Mouse (Mus musculus) lung, postnatal 0 days (tissue): ENCODE data around the gene Cracr2a. TPM values are rescaled to one million over a fixed set of nuclear protein-coding genes. Genes with fewer than 3 reads are reported as not detected.
A peak's percentile ranks its signal among the peaks of the same experiment; 100 is the strongest.

Experiments
- ATAC-seq: fragments of 200-750 bp; cut with Nextera tagmentation; 2 replicates; pipeline ENCODE4 v1.8.0; 2017; ENCODE audit warnings: moderate library complexity
- DNase-seq: peaks from one replicate; pipeline ENCODE4 v3.0.0-alpha.2; 2016; ENCODE audit warnings: low spot score
- H3K27ac ChIP-seq: fragments of 300-500 bp; sonication (generic); 2 replicates; pipeline ENCODE4 v1.5.1; 2014; ENCODE audit warnings: antibody characterized with exemption, mild to moderate bottlenecking, low read length, mixed read lengths
- H3K27me3 ChIP-seq: fragments of 300-500 bp; sonication (generic); replicated peaks from 2 replicates; pipeline ENCODE4 v1.6.1; 2014; ENCODE audit warnings: low read length, mixed read lengths; ENCODE audit not compliant: insufficient read depth
- H3K36me3 ChIP-seq: fragments of 300-500 bp; sonication (generic); 2 replicates; pipeline ENCODE4 v1.6.1; 2014; ENCODE audit warnings: low read length, mixed read lengths; ENCODE audit not compliant: insufficient read depth
- H3K4me1 ChIP-seq: fragments of 300-500 bp; sonication (generic); 2 replicates; pipeline ENCODE4 v1.6.1; 2014; ENCODE audit warnings: antibody characterized with exemption, low read depth, low read length, mixed read lengths; ENCODE audit not compliant: insufficient read depth
- H3K4me2 ChIP-seq: fragments of 300-500 bp; sonication (generic); replicated peaks from 2 replicates; pipeline ENCODE4 v1.6.1; 2014; ENCODE audit warnings: low read depth, mild to moderate bottlenecking, low read length, moderate library complexity, mixed read lengths
- H3K4me3 ChIP-seq: fragments of 300-500 bp; sonication (generic); 2 replicates; pipeline ENCODE4 v1.5.1; 2014; ENCODE audit warnings: low read depth, low read length
- H3K9ac ChIP-seq: fragments of 300-500 bp; sonication (generic); replicated peaks from 2 replicates; pipeline ENCODE4 v1.6.1; 2014; ENCODE audit warnings: low read depth, mild to moderate bottlenecking
- H3K9me3 ChIP-seq: fragments of 300-500 bp; sonication (generic); 2 replicates; pipeline ENCODE4 v1.6.1; 2016; ENCODE audit warnings: low read length, mixed read lengths
- CTCF ChIP-seq: IDR thresholded peaks from 2 replicates; pipeline ENCODE4 v1.5.1; 2016; ENCODE audit warnings: antibody characterized with exemption, mild to moderate bottlenecking
- EP300 ChIP-seq: IDR thresholded peaks from 2 replicates; pipeline ENCODE4 v1.6.1; 2016; ENCODE audit warnings: antibody characterized with exemption, mild to moderate bottlenecking, control low read depth
- WGBS: fragments of 180-500 bp; shearing (Covaris S2); extraction: QIAGEN DNeasy Blood & Tissue Kit; methylation state at CpG from one replicate; pipeline ENCODE4 v1.1.7; 2014; 5-methylcytosine and 5-hydroxymethylcytosine counted together
- polyA plus RNA-seq: library from polyadenylated mRNA; unstranded; fragments of >200 nt; fragmentation: Nextera tagmentation; extraction: Ambion mirVana; gene quantifications from 2 replicates; pipeline ENCODE4 v1.2.1, GENCODE M21; 2015

Gene Cracr2a
- polyA plus RNA-seq, 1 experiment from 2014 or later, result 5.4 TPM

DNA sequence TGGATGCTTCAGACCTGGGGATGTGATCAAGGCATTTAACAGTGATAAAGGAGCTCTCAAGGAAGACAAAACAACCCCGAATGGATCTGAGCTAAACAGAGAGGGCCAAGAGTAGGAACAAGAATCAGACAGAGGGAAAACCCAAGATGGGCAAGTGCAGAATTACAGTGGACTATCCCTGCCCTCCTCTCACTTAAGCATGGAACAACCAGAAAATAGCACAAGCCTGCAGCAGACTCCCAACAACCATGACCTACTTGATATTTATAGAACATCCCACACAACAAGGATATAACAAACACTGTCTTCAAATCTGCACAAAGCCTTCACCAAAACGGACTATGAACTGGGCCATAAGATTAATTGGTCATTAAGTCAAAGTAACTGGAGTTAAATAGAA is 23.0 kb upstream of the Cracr2a start:
- DNase-seq (no peak), ATAC-seq (no peak)
- Histone ChIP-seq H3K9me3 (no peaks in the 10 kb centered on the region), H3K27ac (no peak overlapping the region), H3K36me3 (no peaks in the 10 kb centered on the region), H3K4me2 (no peak overlapping the region), H3K4me3 (no peak overlapping the region), H3K9ac (no peak overlapping the region), H3K27me3 (no peaks in the 10 kb centered on the region), H3K4me1 (no peaks in the 10 kb centered on the region)
- TF ChIP-seq EP300, result no peak
- TF ChIP-seq CTCF, result no peak
- 66% methylated on average over 2 of the region's 2 CpGs for WGBS

DNA sequence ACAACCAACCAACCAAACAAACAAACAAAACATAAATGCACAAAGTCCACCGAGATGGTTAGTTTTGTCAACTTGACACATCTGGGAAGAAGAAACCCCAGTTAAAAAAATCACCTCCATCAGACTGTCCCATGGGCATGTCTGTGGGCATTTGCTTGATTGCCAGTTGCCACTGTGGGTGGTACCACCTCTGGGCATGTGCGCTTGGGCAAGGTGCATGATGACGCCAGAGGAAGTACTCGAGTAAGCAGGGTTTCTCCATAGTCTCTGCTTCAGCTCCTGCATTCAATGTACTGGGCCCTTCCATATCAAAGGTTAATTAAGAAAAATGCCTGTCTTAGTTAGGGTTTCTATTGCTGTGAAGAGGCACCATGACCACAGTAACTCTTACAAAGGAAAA is 21.9 kb upstream of the Cracr2a start:
- Histone ChIP-seq H3K4me3 (no peak overlapping the region), H3K9me3 (no peaks in the 10 kb centered on the region), H3K27ac (no peak overlapping the region), H3K27me3 (no peaks in the 10 kb centered on the region), H3K4me1 (no peaks in the 10 kb centered on the region), H3K36me3 (no peaks in the 10 kb centered on the region), H3K9ac (no peak overlapping the region), H3K4me2 (no peak overlapping the region)
- TF ChIP-seq EP300, result no peak
- no peak for TF ChIP-seq CTCF
- ATAC-seq (no peak), DNase-seq (no peak)
- WGBS, result 85% methylated on average over 4 of the region's 4 CpGs

GRCm38 (mm10) chr6:127539659-127540058 is 21.5 kb upstream of the Cracr2a start:
- Histone ChIP-seq H3K4me3 (no peak overlapping the region), H3K27ac (no peak overlapping the region), H3K4me2 (no peak overlapping the region), H3K36me3 (no peaks in the 10 kb centered on the region), H3K9me3 (no peaks in the 10 kb centered on the region), H3K27me3 (no peaks in the 10 kb centered on the region), H3K4me1 (no peaks in the 10 kb centered on the region), H3K9ac (no peak overlapping the region)
- ATAC-seq, result no peak
- TF ChIP-seq CTCF (no peak), EP300 (no peak)
- 53% methylated on average over 5 of the region's 5 CpGs for WGBS
- DNase-seq, result no peak

- no peak overlapping the region for H3K4me3 ChIP-seq
- no peaks in the 10 kb centered on the region for H3K36me3 ChIP-seq
- ATAC-seq (no peak), DNase-seq (no peak)
- no peak overlapping the region for H3K4me2 ChIP-seq
- H3K9ac ChIP-seq, result no peak overlapping the region
- WGBS, result 44% methylated on average over 4 of the region's 4 CpGs
- H3K9me3 ChIP-seq, result no peaks in the 10 kb centered on the region
- TF ChIP-seq EP300 (no peak), CTCF (no peak)
- no peaks in the 10 kb centered on the region for H3K27me3 ChIP-seq
- H3K27ac ChIP-seq, result no peak overlapping the region
- no peaks in the 10 kb centered on the region for H3K4me1 ChIP-seq
Measured at GRCm38 (mm10) chr6:127540517-127540916, 20.6 kb upstream of the Cracr2a start.

DNA sequence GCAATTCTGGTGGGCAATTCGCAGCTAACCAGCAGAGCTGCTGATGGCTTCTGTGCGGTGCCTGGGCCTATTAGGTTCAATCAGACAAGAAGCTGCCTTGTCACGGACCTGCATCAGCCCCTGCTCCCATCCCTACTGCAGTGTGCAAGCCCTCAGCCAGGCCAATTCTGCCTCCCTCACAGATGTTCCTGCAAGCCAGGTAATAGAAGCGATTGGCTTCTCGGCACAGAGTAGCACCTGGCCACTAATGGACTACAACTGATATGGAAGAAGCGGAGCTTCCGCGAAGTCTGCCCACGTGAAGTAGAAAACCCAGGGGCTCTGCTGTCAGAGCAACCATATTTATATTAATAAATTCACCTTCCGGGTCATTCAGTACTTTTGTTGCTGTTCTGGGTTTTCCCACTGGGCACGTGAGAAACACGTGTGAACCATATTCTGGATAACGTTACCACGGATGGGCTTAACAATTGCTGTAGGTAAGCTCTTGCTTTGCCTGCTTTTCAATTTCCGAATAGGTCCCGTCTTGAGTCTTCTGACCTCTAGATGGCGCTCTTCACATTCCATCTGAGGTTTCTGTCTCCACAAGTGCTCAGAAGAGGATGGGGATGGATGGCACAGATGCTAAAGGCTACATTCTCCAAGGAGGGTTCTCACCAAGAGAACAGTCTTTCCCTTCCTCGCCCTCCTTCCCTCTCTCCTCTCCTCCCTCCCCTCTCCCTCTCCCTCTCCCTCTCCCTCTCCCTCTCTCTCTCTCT is 19.3 kb upstream of the Cracr2a start:
- no peaks in the 10 kb centered on the region for H3K4me1 ChIP-seq
- no peak overlapping the region for H3K27ac ChIP-seq
- ATAC-seq, result peak; percentile 17; the same call in 1 of the 2 replicates
- H3K4me3 ChIP-seq, result no peak overlapping the region
- H3K36me3 ChIP-seq, result no peaks in the 10 kb centered on the region
- no peak for TF ChIP-seq EP300
- TF ChIP-seq CTCF, result peak; percentile 86
- H3K4me2 ChIP-seq, result no peak overlapping the region
- 38% methylated on average over 18 of the region's 18 CpGs for WGBS
- H3K9me3 ChIP-seq, result no peaks in the 10 kb centered on the region
- DNase-seq, result peak; percentile 90
- H3K27me3 ChIP-seq, result no peaks in the 10 kb centered on the region
- H3K9ac ChIP-seq, result no peak overlapping the region

DNA sequence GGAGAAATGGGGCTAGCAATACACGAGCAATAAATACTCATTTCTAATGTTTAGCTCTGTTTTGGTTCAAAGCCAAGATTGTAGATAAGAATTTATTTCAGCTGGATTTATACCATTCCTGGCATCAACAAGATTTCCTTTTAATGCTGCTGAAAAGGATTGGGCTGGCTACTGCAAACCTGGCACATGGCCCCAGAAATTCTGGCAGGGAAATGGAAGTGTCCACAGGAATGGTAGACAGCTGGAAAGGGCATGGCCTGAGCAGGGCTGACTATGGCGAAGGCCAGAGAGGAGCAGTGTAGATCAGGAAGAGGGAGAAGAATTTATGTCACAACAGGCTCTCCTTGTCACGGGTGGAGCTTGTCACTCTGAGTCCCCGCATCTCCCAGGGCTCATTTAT is 14.5 kb upstream of the Cracr2a start:
- Histone ChIP-seq H3K36me3 (no peaks in the 10 kb centered on the region), H3K27me3 (no peaks in the 10 kb centered on the region), H3K9ac (no peak overlapping the region), H3K4me1 (no peaks in the 10 kb centered on the region), H3K9me3 (no peaks in the 10 kb centered on the region), H3K4me3 (no peak overlapping the region), H3K27ac (no peak overlapping the region), H3K4me2 (no peak overlapping the region)
- ATAC-seq (peak; percentile 94), DNase-seq (peak; percentile 79)
- 17% methylated on average over 4 of the region's 4 CpGs for WGBS
- TF ChIP-seq CTCF, result no peak
- TF ChIP-seq EP300, result peak; percentile 78

DNA sequence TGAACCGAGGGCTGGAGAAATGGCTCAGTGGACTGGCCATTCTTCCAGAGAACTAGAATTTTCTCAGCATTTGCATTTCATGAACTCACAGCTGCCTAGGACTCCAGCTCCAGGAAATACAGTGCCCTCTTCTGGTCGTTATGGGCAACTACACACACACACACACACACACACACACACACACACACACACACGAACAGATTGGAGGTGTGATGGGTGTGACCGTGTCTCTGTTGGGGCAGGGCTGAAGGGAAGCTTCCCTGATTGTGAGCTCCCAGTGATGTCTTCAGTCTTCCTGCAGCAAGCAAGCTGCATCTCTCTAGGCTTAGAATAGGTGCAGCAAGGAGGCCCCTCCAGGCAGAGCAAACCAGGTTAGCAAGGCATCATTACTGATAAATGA is 8.2 kb upstream of the Cracr2a start:
- DNase-seq (no peak), ATAC-seq (no peak)
- TF ChIP-seq CTCF, result peak; percentile 21
- TF ChIP-seq EP300, result no peak
- Histone ChIP-seq H3K27me3 (no peaks in the 10 kb centered on the region), H3K27ac (no peak overlapping the region), H3K4me1 (no peaks in the 10 kb centered on the region), H3K4me3 (no peak overlapping the region), H3K36me3 (no peaks in the 10 kb centered on the region), H3K9ac (no peak overlapping the region), H3K9me3 (no peaks in the 10 kb centered on the region), H3K4me2 (no peak overlapping the region)
- 84% methylated on average over 4 of the region's 4 CpGs for WGBS
